Mouse (Mus musculus) spleen, adult 2 months (tissue): ENCODE results near the gene Exosc9.

Experiments used
- CTCF ChIP-seq: fragments of 200-500 bp; IDR thresholded peaks from 2 replicates; pipeline ENCODE4 v1.5.1; 2011; ENCODE audit warnings: mild to moderate bottlenecking, inconsistent platforms; ENCODE audit not compliant: insufficient read depth, insufficient read length, insufficient replicate concordance; ENCODE audit errors: extremely low read depth
- POLR2A ChIP-seq: fragments of 200-500 bp; IDR thresholded peaks from 2 replicates; pipeline ENCODE4 v1.6.1; 2011; ENCODE audit warnings: low read depth, low read length, inconsistent platforms

- TF ChIP-seq POLR2A (no peak), CTCF (no peak)
Observed at GRCm38 (mm10) chr3:36533201-36533672, 19.2 kb upstream of the Exosc9 start.
